Mouse (Mus musculus): ENCODE measurements around the gene Fam83g. TPM values are rescaled to one million over a fixed set of nuclear protein-coding genes. Genes with fewer than 3 reads are reported as not detected.

Gene Fam83g
- polyA plus RNA-seq, 1 experiment from 2014 or later = not detected

DNA sequence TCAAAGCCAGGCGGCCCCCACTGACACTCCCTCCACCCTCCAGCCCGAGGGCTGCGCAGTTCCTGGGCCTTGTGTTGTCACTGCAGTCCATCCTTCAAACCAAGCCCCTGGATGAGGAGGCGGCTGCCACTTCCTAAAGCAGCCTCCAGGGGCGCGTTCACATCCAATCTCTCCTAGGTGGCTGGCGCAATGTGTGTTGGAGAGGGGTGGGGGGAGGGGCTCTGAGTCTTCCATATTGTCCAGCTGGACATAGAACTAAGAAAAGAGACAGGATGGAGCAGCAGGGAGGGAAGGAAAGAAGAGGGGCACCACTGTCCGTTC, 9.1 kb upstream of the Fam83g start:
- WGBS (ENCODE audit: missing documents) = 54% methylated on average over 8 of the region's 8 CpGs
- Histone ChIP-seq H3K36me3 (ENCODE audit: inconsistent target) (no peaks in the 10 kb centered on the region), H3K4me3 (ENCODE audit: inconsistent target) (no peak overlapping the region), H3K79me2 (ENCODE audit: inconsistent target) (no peaks in the 10 kb centered on the region), H3K27ac (no peak overlapping the region)

DNA sequence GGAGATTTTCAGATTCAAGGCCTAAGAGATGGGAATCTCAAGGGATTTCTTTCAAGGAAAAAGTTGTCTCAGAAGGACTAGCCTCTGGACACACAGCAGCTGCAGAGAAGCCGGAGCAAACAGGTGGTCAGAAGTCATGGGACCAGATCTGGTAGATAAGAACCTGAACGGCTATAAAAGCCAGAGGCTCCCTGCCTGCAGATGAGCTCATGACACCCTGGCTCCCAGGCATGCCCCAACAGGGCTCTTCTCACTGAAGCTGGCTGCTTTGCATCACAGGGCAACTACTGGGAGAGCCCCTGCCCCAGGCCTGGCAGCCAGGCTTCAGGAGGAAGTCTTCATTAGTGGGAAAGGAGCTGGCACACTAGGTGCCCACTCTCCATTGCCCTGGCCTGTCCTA, 8.6 kb upstream of the Fam83g start:
- Histone ChIP-seq H3K79me2 (ENCODE audit: inconsistent target) (no peaks in the 10 kb centered on the region), H3K36me3 (ENCODE audit: inconsistent target) (no peaks in the 10 kb centered on the region), H3K27ac (no peak overlapping the region), H3K4me3 (ENCODE audit: inconsistent target) (no peak overlapping the region)
- WGBS (ENCODE audit: missing documents) = 65% methylated on average over 2 of the region's 2 CpGs

DNA sequence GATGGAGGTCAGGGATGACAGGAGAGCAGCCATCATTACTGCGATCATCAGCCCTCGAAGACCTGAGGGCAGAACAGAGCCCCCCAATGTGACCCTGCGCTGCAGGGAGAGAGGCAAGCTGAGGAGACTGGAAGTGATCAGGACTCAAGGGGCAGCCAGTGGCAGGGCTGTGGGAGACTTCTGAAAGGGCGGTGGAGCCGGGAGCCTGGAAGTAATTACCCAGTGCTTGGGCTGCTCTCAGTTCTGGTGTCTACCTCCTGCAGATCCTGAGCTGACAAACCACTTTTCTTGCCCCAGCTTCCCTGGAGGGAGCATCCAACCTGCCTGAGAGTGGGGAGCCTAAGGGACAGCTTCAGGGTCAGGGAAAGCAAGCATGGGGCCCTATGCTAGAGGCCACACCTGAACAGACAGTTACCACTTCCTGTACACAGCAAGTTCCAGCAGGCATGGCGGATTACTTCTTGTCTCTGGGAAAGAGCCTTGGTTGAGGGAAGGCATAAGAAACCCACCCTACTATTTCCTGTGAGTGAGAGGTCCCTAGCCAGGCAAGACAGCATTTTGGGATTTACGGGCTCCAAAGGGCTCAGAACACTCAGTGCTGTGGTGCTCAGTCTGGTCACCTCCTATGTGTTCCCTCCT, 7.6 kb upstream of the Fam83g start:
- Histone ChIP-seq H3K36me3 (ENCODE audit: inconsistent target) (no peaks in the 10 kb centered on the region), H3K4me3 (ENCODE audit: inconsistent target) (no peak overlapping the region), H3K27ac (no peak overlapping the region), H3K79me2 (ENCODE audit: inconsistent target) (no peaks in the 10 kb centered on the region)
- 86% methylated on average over 7 of the region's 7 CpGs for WGBS (ENCODE audit: missing documents)

DNA sequence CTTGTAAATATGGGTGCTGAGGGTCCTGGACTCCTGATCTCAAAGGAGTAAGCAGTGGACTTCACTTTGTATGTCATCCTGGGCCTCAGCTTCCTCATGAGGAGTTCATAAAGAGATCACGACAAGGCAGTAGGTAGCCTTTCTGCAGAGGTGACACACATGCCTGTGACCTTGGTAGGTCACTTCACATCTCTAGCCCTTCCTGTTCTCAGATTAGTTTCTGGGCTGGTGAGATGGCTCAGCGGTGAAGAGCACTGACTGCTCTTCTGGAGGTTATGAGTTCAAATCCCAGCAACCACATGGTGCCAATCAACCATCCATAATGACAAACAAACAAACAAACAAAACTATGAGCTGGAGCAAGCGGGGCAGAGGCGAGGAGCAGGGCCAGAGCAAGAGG, 6.2 kb upstream of the Fam83g start:
- Histone ChIP-seq H3K36me3 (ENCODE audit: inconsistent target) (no peaks in the 10 kb centered on the region), H3K4me3 (ENCODE audit: inconsistent target) (no peak overlapping the region), H3K79me2 (ENCODE audit: inconsistent target) (no peaks in the 10 kb centered on the region), H3K27ac (no peak overlapping the region)
- 82% methylated on average over 2 of the region's 4 CpGs for WGBS (ENCODE audit: missing documents)

DNA sequence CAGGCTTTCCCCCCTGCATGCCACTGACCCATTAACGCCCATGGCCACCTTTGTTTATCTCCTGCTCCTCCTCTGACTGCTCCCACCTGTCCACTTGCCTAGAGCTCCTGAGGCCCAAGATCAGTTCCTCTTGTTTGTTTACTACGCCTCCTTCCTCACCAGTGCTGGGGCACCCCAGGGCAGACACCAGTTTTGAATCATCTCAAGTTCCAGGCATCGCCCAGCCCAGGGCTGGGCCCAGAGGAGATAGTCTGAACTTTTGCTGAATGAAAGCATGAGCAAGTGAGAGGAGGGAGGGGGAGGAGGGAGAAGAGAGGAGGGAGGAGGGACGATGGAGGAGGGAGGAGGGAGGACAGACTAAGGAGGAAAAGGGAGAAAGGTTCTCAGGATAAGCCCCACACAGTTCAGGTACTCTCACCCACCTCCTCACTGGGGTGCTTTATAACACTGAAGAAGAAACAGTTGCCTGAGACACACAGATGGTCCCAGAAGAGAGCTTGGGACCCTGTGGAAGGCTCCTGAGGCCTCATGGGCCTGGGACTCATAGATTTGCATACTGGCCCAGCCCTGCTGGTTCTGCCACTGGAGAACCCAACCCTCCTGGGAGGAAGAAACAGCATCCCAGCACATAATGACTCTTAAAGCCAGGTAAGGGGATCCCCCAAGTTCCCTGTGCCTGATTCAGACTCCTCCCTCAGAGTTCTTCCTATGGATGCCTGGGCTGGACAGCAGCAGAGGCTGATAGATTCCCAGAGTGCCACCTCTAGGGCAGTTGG, 4.6 kb upstream of the Fam83g start:
- no peak overlapping the region for H3K27ac ChIP-seq
- H3K79me2 ChIP-seq (ENCODE audit: inconsistent target) = no peaks in the 10 kb centered on the region
- no peaks in the 10 kb centered on the region for H3K36me3 ChIP-seq (ENCODE audit: inconsistent target)
- no peak overlapping the region for H3K4me3 ChIP-seq (ENCODE audit: inconsistent target)
- WGBS (ENCODE audit: missing documents) = 87% methylated on average over 4 of the region's 4 CpGs

DNA sequence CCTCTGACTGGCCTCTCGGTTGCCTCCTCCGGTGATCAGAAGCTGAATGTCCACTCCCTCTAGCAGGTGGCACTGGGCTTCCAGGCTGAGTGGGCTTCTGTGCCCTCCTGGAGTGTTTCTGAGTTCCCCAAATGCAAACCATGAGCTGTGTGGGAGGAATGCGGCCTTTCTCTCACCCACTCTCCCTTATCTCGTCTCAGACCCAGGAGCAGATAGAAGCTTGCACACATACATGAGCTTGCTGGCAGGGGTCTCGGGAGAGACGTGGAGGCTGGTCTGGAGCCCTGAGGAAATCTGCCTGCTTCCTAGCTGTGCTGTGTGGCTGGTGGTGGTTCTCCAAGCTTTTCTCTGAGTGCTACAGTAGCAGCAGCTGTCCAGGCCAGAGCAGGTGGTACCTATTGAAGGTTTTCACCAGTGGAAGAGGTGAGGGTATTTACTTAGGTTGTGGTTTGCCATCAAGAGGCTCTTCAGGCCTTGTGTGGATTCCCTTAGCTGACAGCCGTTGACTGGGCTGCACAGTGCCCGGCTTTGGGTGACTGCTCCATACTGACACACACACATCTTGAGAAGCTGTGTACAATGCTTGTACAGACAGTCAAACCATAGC, 1.3 kb downstream of the Fam83g start:
- Histone ChIP-seq H3K36me3 (ENCODE audit: inconsistent target) (no peaks in the 10 kb centered on the region), H3K27ac (no peak overlapping the region), H3K4me3 (ENCODE audit: inconsistent target) (no peak overlapping the region), H3K79me2 (ENCODE audit: inconsistent target) (no peaks in the 10 kb centered on the region)
- WGBS (ENCODE audit: missing documents) = 87% methylated on average over 8 of the region's 8 CpGs

DNA sequence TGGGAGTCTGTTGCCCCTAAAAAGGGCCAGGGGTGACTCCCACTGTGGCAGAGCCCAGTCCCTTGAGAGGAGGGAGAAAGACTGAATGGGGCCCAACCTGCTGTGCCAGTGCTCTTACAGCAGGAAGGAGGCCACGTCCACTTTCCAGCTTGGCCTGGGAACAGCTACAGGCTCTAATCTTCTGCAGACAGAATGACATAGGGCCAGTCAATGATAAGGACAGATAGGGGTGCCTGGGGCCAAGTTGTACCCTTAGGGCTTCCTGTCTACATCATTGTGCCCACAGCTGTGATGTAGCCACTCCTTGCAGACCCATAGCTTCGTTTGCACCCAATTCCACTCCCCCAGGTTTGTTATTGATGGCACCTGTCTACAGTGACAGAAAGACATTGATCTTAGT, 2.2 kb downstream of the Fam83g start:
- H3K79me2 ChIP-seq (ENCODE audit: inconsistent target) = no peaks in the 10 kb centered on the region
- no peak overlapping the region for H3K4me3 ChIP-seq (ENCODE audit: inconsistent target)
- 50% methylated on average over 2 of the region's 2 CpGs for WGBS (ENCODE audit: missing documents)
- H3K36me3 ChIP-seq (ENCODE audit: inconsistent target) = no peaks in the 10 kb centered on the region
- H3K27ac ChIP-seq = no peak overlapping the region

DNA sequence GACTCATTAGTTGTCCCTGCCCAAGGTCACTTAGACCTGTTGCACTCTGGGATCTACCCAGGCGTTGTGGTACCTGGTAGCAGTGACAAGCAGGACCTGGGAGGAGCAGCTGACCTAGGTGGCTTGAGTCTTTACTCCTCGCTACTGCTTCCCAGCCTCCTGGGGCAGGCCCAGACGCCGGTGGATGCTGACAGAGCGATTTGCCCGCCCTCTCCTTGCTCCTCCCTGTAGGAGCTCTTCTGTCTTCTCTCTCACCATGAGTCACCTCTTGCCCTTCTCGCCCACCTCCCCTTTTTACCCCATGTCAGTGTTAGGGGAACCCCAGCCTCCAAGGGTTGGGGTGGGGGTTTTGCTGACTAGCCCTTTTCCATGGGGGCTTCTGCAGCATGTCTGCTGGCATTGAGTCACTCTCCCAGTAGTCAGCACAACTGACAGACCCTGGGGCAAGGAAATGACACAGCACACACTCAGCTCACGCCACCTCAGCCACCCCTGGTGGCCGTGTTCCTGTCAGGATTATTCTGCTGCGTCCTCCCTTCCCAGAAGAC, 3.1 kb downstream of the Fam83g start:
- H3K79me2 ChIP-seq (ENCODE audit: inconsistent target) = no peaks in the 10 kb centered on the region
- H3K36me3 ChIP-seq (ENCODE audit: inconsistent target) = no peaks in the 10 kb centered on the region
- WGBS (ENCODE audit: missing documents) = 58% methylated on average over 6 of the region's 10 CpGs
- no peak overlapping the region for H3K4me3 ChIP-seq (ENCODE audit: inconsistent target)
- H3K27ac ChIP-seq = no peak overlapping the region

DNA sequence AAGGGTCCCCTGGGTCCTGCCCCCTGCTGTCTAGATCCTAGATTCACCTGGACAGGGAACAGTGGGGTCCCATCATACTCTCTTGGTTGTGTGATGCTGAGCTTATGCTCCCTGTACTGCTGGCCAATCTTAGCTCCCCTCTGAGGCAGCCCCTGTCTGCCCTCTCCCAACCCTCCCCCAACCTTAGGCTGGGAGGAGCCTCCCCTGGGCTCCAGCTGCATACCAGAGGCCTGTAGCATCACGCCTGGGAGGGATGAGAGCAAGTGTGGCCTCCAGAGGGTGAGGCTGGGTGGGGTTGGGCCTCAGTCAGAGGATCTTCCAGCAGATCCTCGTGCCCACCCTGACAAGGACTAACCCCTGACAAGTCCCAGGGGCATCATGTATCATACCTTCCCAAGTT, 3.7 kb downstream of the Fam83g start:
- no peaks in the 10 kb centered on the region for H3K79me2 ChIP-seq (ENCODE audit: inconsistent target)
- H3K4me3 ChIP-seq (ENCODE audit: inconsistent target) = no peak overlapping the region
- no peak overlapping the region for H3K27ac ChIP-seq
- H3K36me3 ChIP-seq (ENCODE audit: inconsistent target) = no peaks in the 10 kb centered on the region
- 87% methylated on average over 2 of the region's 2 CpGs for WGBS (ENCODE audit: missing documents)

DNA sequence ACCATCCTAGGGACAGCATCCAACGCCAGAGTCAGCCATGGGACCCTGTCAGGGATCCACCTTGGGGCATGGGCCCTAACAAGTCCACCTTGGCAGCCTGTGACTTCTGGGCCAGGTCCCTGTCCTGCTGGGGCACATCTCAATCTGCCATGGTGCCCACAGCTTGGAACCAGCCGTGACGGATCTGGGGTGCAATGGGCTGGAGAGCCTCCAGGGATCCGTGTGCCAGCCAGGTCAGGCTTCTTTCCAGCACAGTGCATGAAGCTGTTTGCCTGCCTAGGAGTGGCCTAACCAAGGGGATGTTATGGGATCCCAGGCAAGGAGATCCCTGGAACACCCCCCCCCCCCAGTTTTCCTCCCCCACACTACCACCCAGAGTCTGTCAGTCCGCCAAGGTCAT, 9.1 kb downstream of the Fam83g start:
- no peaks in the 10 kb centered on the region for H3K36me3 ChIP-seq (ENCODE audit: inconsistent target)
- H3K79me2 ChIP-seq (ENCODE audit: inconsistent target) = no peaks in the 10 kb centered on the region
- no peak overlapping the region for H3K27ac ChIP-seq
- WGBS (ENCODE audit: missing documents) = 99% methylated on average over 5 of the region's 5 CpGs
- H3K4me3 ChIP-seq (ENCODE audit: inconsistent target) = no peak overlapping the region

DNA sequence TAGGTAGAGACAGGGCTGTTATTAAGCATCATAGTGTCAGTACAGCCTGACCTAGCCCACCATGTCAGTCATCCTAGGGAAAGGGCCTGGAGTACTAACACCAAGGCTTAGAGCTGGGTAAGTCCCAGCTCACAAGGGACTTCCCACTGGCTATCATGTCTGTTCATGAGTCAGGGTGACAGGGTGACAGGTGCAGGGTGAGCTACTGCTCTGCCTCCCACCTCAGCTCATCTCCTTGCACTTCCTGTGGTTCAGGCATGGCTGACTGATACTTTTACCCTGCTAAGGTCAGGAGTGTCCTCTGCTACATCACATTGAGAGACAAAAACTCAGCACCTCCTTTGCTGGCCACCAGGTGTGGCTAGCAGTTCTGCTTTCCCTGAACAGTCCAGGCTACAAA, 15.0 kb downstream of the Fam83g start:
- H3K27ac ChIP-seq = no peak overlapping the region
- no peak overlapping the region for H3K4me3 ChIP-seq (ENCODE audit: inconsistent target)
- no peaks in the 10 kb centered on the region for H3K79me2 ChIP-seq (ENCODE audit: inconsistent target)
- H3K36me3 ChIP-seq (ENCODE audit: inconsistent target) = no peaks in the 10 kb centered on the region

DNA sequence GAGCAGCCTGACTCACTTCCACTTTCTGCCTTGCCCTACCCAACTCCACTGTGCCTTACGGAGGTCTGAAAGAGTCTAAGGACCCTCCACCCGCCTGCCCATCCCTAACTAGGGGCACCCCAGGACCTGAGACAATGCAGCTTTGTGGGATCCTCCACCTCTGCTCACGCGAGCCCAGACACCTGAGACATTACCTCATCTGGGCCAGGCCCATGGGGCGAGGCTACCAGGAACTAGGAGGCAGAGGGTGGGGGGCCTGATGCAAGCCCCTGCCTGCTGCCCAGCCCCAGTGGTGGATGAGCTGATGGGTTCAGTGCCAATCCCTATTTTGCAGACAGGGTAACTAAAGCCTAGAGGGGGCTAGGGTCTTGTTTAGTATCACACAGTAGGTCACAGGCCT, 15.6 kb downstream of the Fam83g start:
- Histone ChIP-seq H3K4me3 (ENCODE audit: inconsistent target) (no peak overlapping the region), H3K36me3 (ENCODE audit: inconsistent target) (no peaks in the 10 kb centered on the region), H3K27ac (no peak overlapping the region), H3K79me2 (ENCODE audit: inconsistent target) (no peaks in the 10 kb centered on the region)
- 78% methylated on average over 5 of the region's 5 CpGs for WGBS (ENCODE audit: missing documents)

DNA sequence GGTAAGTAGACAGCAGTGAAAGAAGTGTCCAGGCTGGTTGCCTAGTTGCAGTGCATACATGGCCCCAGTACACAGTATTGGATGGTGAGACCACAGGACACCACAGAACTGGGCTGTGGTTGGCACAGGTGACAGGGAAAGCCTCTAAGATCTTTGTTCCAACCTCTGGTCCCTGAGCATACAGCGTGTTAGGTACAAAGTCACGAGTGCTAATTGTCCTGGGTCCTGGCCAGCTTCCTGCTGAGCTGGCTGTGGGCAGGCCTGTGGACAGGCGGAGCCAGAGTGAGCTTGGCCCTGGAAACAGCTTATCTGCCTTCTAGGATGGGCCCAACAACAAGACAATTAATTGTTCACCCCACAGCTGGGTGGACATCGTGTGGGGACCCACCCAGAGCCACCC, 16.0 kb downstream of the Fam83g start:
- H3K79me2 ChIP-seq (ENCODE audit: inconsistent target) = no peaks in the 10 kb centered on the region
- no peaks in the 10 kb centered on the region for H3K36me3 ChIP-seq (ENCODE audit: inconsistent target)
- no peak overlapping the region for H3K4me3 ChIP-seq (ENCODE audit: inconsistent target)
- 57% methylated on average over 4 of the region's 4 CpGs for WGBS (ENCODE audit: missing documents)
- H3K27ac ChIP-seq = no peak overlapping the region

DNA sequence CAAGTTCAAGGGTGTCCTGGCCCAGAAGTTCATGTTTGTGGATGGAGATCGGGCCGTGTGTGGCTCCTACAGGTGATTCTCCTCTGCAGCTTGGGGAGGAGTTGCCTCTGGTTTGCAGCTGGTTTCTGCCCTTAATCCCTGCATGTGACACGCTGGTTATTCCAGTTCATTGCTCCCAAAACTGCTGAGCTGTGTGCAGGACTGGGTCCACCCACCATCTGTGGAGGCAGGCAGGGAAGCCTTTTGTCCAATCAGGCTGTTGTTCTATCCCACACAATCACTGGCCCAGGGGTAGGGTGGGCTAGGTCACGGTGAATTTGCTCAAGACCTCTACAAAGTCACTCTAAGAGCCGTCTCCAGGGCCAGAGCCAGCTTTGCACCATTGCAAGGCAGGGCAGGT, 17.8 kb downstream of the Fam83g start:
- H3K79me2 ChIP-seq (ENCODE audit: inconsistent target) = no peaks in the 10 kb centered on the region
- H3K4me3 ChIP-seq (ENCODE audit: inconsistent target) = no peak overlapping the region
- whole genome bisulfite sequencing (ENCODE audit: missing documents) = 95% methylated on average over 5 of the region's 5 CpGs
- no peak overlapping the region for H3K27ac ChIP-seq
- no peaks in the 10 kb centered on the region for H3K36me3 ChIP-seq (ENCODE audit: inconsistent target)

DNA sequence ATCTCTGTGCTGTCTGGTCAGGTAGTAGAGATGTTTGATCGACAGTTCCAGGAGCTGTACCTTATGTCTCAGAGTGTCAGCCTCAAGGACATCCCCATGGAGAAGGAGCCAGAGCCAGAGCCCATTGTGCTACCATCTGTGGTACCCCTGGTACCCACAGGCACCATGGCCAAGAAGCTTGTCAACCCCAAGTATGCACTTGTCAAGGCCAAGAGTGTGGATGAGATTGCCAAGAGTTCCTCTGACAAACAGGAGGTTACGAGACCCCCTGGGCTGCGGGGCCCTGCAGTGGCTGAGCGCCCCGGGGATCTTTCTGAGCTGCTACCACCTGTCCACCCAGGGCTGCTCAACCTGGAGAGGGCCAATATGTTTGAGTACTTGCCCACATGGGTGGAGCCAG, 18.6 kb downstream of the Fam83g start:
- 100% methylated on average over 5 of the region's 5 CpGs for WGBS (ENCODE audit: missing documents)
- Histone ChIP-seq H3K79me2 (ENCODE audit: inconsistent target) (no peaks in the 10 kb centered on the region), H3K4me3 (ENCODE audit: inconsistent target) (no peak overlapping the region), H3K27ac (no peak overlapping the region), H3K36me3 (ENCODE audit: inconsistent target) (no peaks in the 10 kb centered on the region)

Data from macrophage (primary cell).